Mouse (Mus musculus) ES-E14 (cell line): Measurements from ENCODE around the gene Dnah6. TPM values are rescaled to one million over a fixed set of nuclear protein-coding genes. Genes with fewer than 3 reads are reported as not detected.

Source experiments
- DNase-seq: peaks from one replicate; pipeline ENCODE4 v3.0.0-alpha.2; 2013; ENCODE audit warnings: low read depth, low spot score
- H3K27ac ChIP-seq: 2 replicates; pipeline ENCODE4 v1.5.1; 2012; ENCODE audit warnings: low read depth, mild to moderate bottlenecking, low read length, moderate library complexity, mixed read lengths; ENCODE audit not compliant: poor library complexity, insufficient read depth, severe bottlenecking
- H3K36me3 ChIP-seq: 2 replicates; pipeline ENCODE4 v1.6.1; 2012; ENCODE audit warnings: mild to moderate bottlenecking, low read length, moderate library complexity, mixed read lengths; ENCODE audit not compliant: control insufficient read depth, poor library complexity, insufficient read depth, severe bottlenecking
- H3K4me1 ChIP-seq, 2 experiments: fragments of 150-350 bp in 1 of 2; sonication (generic) in 1 of 2; 2 replicates each; pipeline ENCODE4 v1.6.1; 2012; ENCODE audit warnings: low read length in 2 of 2, mild to moderate bottlenecking in 1 of 2, mixed read lengths in 1 of 2; ENCODE audit not compliant: control insufficient read depth in 2 of 2, insufficient read depth in 2 of 2, poor library complexity in 1 of 2
- H3K4me3 ChIP-seq, 2 experiments: fragments of 150-350 bp in 1 of 2; sonication (generic) in 1 of 2; 2 replicates each; pipeline ENCODE4 v1.5.1; 2012; ENCODE audit warnings: low read length in 2 of 2, low read depth in 1 of 2, mild to moderate bottlenecking in 1 of 2, mixed read lengths in 1 of 2; ENCODE audit not compliant: insufficient read depth in 1 of 2, poor library complexity in 1 of 2, severe bottlenecking in 1 of 2
- H3K9ac ChIP-seq: 2 replicates; pipeline ENCODE4 v1.6.1; 2012; ENCODE audit warnings: low read depth, mild to moderate bottlenecking, low read length, mixed read lengths; ENCODE audit not compliant: poor library complexity, insufficient read depth, severe bottlenecking
- H3K9me3 ChIP-seq: fragments of 150-350 bp; sonication (generic); 2 replicates; pipeline ENCODE4 v1.6.1; 2012; ENCODE audit warnings: low read depth, mild to moderate bottlenecking, low read length; ENCODE audit not compliant: control insufficient read depth, insufficient read depth
- CHD2 ChIP-seq: IDR thresholded peaks from 2 replicates; pipeline ENCODE4 v1.6.1; 2014; ENCODE audit warnings: mild to moderate bottlenecking, low read depth, low read length, inconsistent platforms
- HCFC1 ChIP-seq: IDR thresholded peaks from 2 replicates; pipeline ENCODE4 v1.6.1; 2012; ENCODE audit warnings: low read length, inconsistent platforms, borderline replicate concordance; ENCODE audit not compliant: insufficient read depth
- MAFK ChIP-seq: IDR thresholded peaks from 2 replicates; pipeline ENCODE4 v1.6.1; 2014; ENCODE audit warnings: mild to moderate bottlenecking, low read depth, low read length, inconsistent platforms; ENCODE audit not compliant: insufficient read depth
- ZC3H11A ChIP-seq: IDR thresholded peaks from 2 replicates; pipeline ENCODE4 v1.6.1; 2012; ENCODE audit warnings: low read depth, mild to moderate bottlenecking, inconsistent platforms, low read length, borderline replicate concordance
- ZNF384 ChIP-seq: IDR thresholded peaks from 2 replicates; pipeline ENCODE4 v1.6.1; 2012; ENCODE audit warnings: low read depth, low read length, inconsistent platforms
- in situ Hi-C, 2 experiments: fragments of 600-800 bp; cut with MboI; formaldehyde crosslinking; loops; one replicate each; pipeline ENCODE4 v1.15.1; 2025; ENCODE audit warnings: low sequenced_read_pairs in 2 of 2, inconsistent platforms in 1 of 2; ENCODE audit not compliant: unreplicated experiment in 2 of 2
- total RNA-seq: library from RNA; depleted of rRNA; stranded (reverse); fragments of 300-350 nt; gene quantifications from 2 replicates; pipeline ENCODE4 v1.2.3, GENCODE M21; 2012

The Dnah6 gene
- total RNA-seq, 1 experiment, result 0.54 TPM

- Histone ChIP-seq H3K4me3 (no peak overlapping the region), H3K4me1 (no peaks in the 10 kb centered on the region), H3K9ac (no peak overlapping the region), H3K27ac (no peak overlapping the region), H3K9me3 (no peaks in the 10 kb centered on the region), H3K36me3 (no peaks in the 10 kb centered on the region)
- no peak for TF ChIP-seq HCFC1
- no peak for TF ChIP-seq ZNF384
- TF ChIP-seq CHD2, result no peak
- TF ChIP-seq MAFK, result no peak
- in situ Hi-C loops, result no loop called here
- no peak for DNase-seq
Observed at GRCm38 (mm10) chr6:73113365-73113764, 108.1 kb downstream of the Dnah6 start.

DNA sequence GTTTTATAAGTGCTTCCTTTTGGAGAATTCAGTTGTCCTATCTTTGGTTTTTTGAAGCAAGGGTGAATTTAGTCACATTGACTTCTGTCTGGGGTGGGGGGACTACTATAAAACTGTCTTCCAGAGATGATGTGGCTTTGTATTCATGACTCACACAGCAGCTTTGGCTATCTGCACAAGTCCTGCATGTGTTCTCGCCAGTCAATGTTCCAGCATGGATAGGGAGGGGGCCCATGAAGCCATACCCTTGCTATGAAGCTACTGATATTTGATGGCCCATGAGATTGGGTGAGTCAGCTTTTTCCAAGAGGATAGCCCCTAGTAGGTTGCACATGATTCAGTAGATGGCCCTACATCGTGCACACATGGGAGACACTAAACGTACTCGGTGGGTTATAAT, 128.3 kb downstream of the Dnah6 start:
- no peak for DNase-seq
- Histone ChIP-seq H3K36me3 (no peaks in the 10 kb centered on the region), H3K4me1 (no peaks in the 10 kb centered on the region), H3K4me3 (no peak overlapping the region), H3K27ac (no peak overlapping the region), H3K9me3 (no peaks in the 10 kb centered on the region), H3K9ac (no peak overlapping the region)
- TF ChIP-seq CHD2 (no peak), ZC3H11A (no peak), ZNF384 (no peak), MAFK (no peak), HCFC1 (no peak)
- in situ Hi-C loops, result no loop called here

GRCm38 (mm10) chr6:73090836-73091235, 130.6 kb downstream of the Dnah6 start:
- Histone ChIP-seq H3K36me3 (no peaks in the 10 kb centered on the region), H3K9ac (no peak overlapping the region), H3K9me3 (no peaks in the 10 kb centered on the region), H3K27ac (no peak overlapping the region), H3K4me3 (no peak overlapping the region), H3K4me1 (no peaks in the 10 kb centered on the region)
- DNase-seq, result no peak
- no peak for TF ChIP-seq ZC3H11A
- TF ChIP-seq ZNF384, result no peak
- TF ChIP-seq HCFC1, result no peak
- in situ Hi-C loops, result no loop called here

- Histone ChIP-seq H3K36me3 (no peaks in the 10 kb centered on the region), H3K4me1 (no peaks in the 10 kb centered on the region), H3K9ac (no peak overlapping the region), H3K27ac (no peak overlapping the region), H3K4me3 (no peak overlapping the region), H3K9me3 (no peaks in the 10 kb centered on the region)
- DNase-seq, result no peak
- in situ Hi-C loops, result no loop called here
- TF ChIP-seq ZC3H11A (no peak), HCFC1 (no peak), ZNF384 (no peak), MAFK (no peak), CHD2 (no peak)
Observed at GRCm38 (mm10) chr6:73082571-73082970, 138.9 kb downstream of the Dnah6 start.

GRCm38 (mm10) chr6:73072093-73072786, 149.2 kb downstream of the Dnah6 start:
- H3K4me1 ChIP-seq, result no peaks in the 10 kb centered on the region
- no peaks in the 10 kb centered on the region for H3K36me3 ChIP-seq
- H3K4me3 ChIP-seq, result no peak overlapping the region
- in situ Hi-C loops, result no loop called here
- no peak overlapping the region for H3K27ac ChIP-seq
- TF ChIP-seq MAFK, result no peak
- TF ChIP-seq ZNF384, result no peak
- TF ChIP-seq ZC3H11A, result no peak
- TF ChIP-seq HCFC1, result no peak
- no peak for TF ChIP-seq CHD2
- no peaks in the 10 kb centered on the region for H3K9me3 ChIP-seq
- H3K9ac ChIP-seq, result no peak overlapping the region
- DNase-seq, result no peak
